Mouse (Mus musculus) midbrain, embryonic 15.5 days (tissue): ENCODE data around the gene Gm2663. TPM values are rescaled to one million over a fixed set of nuclear protein-coding genes. Genes with fewer than 3 reads are reported as not detected.
"Not testable (repeated sequence)": the region's sequence is repeated elsewhere in the genome, so short reads cannot be mapped to it uniquely, and the experiment has no call there.

Experiments
- ATAC-seq: fragments of 200-750 bp; cut with Nextera tagmentation; replicated peaks from 2 replicates; pipeline ENCODE4 v1.8.0; 2017; ENCODE audit warnings: moderate TSS enrichment
- H3K27ac ChIP-seq: fragments of 300-500 bp; sonication (generic); 2 replicates; pipeline ENCODE4 v1.5.1; 2015; ENCODE audit warnings: mild to moderate bottlenecking, inconsistent platforms
- H3K27me3 ChIP-seq: fragments of 300-500 bp; sonication (generic); replicated peaks from 2 replicates; pipeline ENCODE4 v1.6.1; 2015; ENCODE audit warnings: inconsistent platforms
- H3K36me3 ChIP-seq: fragments of 300-500 bp; sonication (generic); replicated peaks from 2 replicates; pipeline ENCODE4 v1.6.1; 2015; ENCODE audit warnings: inconsistent platforms
- H3K4me1 ChIP-seq: fragments of 300-500 bp; sonication (generic); 2 replicates; pipeline ENCODE4 v1.6.1; 2015; ENCODE audit warnings: inconsistent platforms
- H3K4me2 ChIP-seq: fragments of 300-500 bp; sonication (generic); 2 replicates; pipeline ENCODE4 v1.6.1; 2015; ENCODE audit warnings: inconsistent platforms, mild to moderate bottlenecking, moderate library complexity
- H3K4me3 ChIP-seq: fragments of 300-500 bp; sonication (generic); 2 replicates; pipeline ENCODE4 v1.5.1; 2015; ENCODE audit warnings: mild to moderate bottlenecking, inconsistent platforms
- H3K9ac ChIP-seq: fragments of 300-500 bp; sonication (generic); 2 replicates; pipeline ENCODE4 v1.6.1; 2015; ENCODE audit warnings: mild to moderate bottlenecking, inconsistent platforms
- H3K9me3 ChIP-seq: fragments of 300-500 bp; sonication (generic); 2 replicates; pipeline ENCODE4 v1.6.1; 2016; ENCODE audit warnings: inconsistent platforms
- whole genome bisulfite sequencing: fragments of 180-500 bp; shearing (Covaris S2); methylation state at CpG from one replicate; pipeline ENCODE4 v1.1.7; 2015; ENCODE audit warnings: mixed read lengths; 5-methylcytosine and 5-hydroxymethylcytosine counted together
- polyA plus RNA-seq: library from polyadenylated mRNA; unstranded; fragments of >200 nt; fragmentation: Nextera tagmentation; extraction: Ambion mirVana; gene quantifications from 2 replicates; pipeline ENCODE4 v1.2.1, GENCODE M21; 2015

Gene Gm2663
- not detected in 2 replicates for polyA plus RNA-seq

DNA sequence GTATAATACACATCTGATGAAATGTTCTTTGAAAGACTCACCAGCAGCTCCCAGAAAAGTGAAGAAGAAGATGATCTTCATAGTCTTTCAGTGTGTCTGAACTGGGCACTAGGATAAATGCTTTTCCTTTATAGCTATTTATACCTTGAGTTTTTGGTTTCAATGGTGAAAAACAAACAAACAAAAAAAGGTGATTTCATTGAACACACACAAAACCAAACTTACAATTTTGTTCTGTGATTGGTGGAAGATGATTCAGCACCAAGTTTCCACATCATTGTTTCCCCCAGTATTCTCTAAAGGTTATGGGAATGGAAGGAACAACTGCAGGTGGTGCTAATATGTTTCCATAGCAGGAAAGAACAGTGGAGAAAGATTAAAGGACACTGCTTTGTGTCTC is at the start of gene Gm2663:
Gene Gm2663 (minus strand): TSS at position 101 of the 400 bp plus-strand sequence.
- not testable (repeated sequence) for H3K4me2 ChIP-seq, H3K4me3 ChIP-seq

GRCm38 (mm10) chr6:41048602-41049001 is 49.3 kb upstream of the Gm2663 start:
- no peak for ATAC-seq
- WGBS, result 79% methylated on average over 1 of the region's 1 CpGs
- H3K4me3 ChIP-seq, result no peak overlapping the region
- no peak overlapping the region for H3K9ac ChIP-seq
- no peak overlapping the region for H3K27ac ChIP-seq
- no peaks in the 10 kb centered on the region for H3K36me3 ChIP-seq
- H3K27me3 ChIP-seq, result no peaks in the 10 kb centered on the region
- no peak overlapping the region for H3K4me2 ChIP-seq
- H3K4me1 ChIP-seq, result no peaks in the 10 kb centered on the region
- no peaks in the 10 kb centered on the region for H3K9me3 ChIP-seq

More for the DNA sequence above, at the start of gene Gm2663:
- not testable (repeated sequence) for H3K36me3 ChIP-seq, H3K9me3 ChIP-seq, ATAC-seq, H3K27me3 ChIP-seq, H3K4me1 ChIP-seq, H3K27ac ChIP-seq, H3K9ac ChIP-seq

- H3K9ac ChIP-seq, result no peak overlapping the region
- no peak overlapping the region for H3K4me3 ChIP-seq
- no peaks in the 10 kb centered on the region for H3K36me3 ChIP-seq
- no peak overlapping the region for H3K27ac ChIP-seq
- 71% methylated on average over 1 of the region's 1 CpGs for WGBS
- no peaks in the 10 kb centered on the region for H3K27me3 ChIP-seq
- ATAC-seq, result no peak
- no peaks in the 10 kb centered on the region for H3K9me3 ChIP-seq
- H3K4me2 ChIP-seq, result no peak overlapping the region
- no peaks in the 10 kb centered on the region for H3K4me1 ChIP-seq
These were observed 48.7 kb upstream of the Gm2663 start for GRCm38 (mm10) chr6:41047961-41048360.

DNA sequence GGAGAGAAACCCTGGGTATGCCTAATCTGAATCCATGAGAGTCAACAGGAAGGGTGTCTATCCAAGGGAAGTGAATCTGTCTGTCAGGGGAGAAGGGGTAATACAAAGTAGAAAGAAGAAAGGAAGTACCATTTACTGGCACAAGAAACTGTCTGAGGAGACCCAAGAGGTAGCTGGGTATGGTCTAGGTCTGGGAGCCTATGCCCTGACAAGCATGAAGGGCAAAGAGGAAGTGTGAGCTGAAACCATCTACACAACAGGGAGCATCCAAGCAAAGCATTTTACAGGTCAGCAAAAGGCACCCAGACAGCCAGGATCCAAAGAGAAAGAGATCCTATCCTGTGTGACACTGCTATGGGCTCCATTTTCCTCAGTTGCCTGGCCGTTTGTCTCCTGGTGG is 47.9 kb upstream of the Gm2663 start:
- H3K9ac ChIP-seq, result no peak overlapping the region
- no peak overlapping the region for H3K4me2 ChIP-seq
- H3K36me3 ChIP-seq, result no peaks in the 10 kb centered on the region
- 97% methylated on average over 1 of the region's 1 CpGs for WGBS
- H3K4me1 ChIP-seq, result no peaks in the 10 kb centered on the region
- no peak overlapping the region for H3K4me3 ChIP-seq
- no peak overlapping the region for H3K27ac ChIP-seq
- no peaks in the 10 kb centered on the region for H3K9me3 ChIP-seq
- no peaks in the 10 kb centered on the region for H3K27me3 ChIP-seq
- ATAC-seq, result no peak

GRCm38 (mm10) chr6:41046553-41046952 is 47.3 kb upstream of the Gm2663 start:
- WGBS, result 61% methylated on average over 2 of the region's 2 CpGs
- Histone ChIP-seq H3K9ac (no peak overlapping the region), H3K36me3 (no peaks in the 10 kb centered on the region), H3K4me2 (no peak overlapping the region), H3K27me3 (no peaks in the 10 kb centered on the region), H3K9me3 (no peaks in the 10 kb centered on the region), H3K4me1 (no peaks in the 10 kb centered on the region), H3K27ac (no peak overlapping the region), H3K4me3 (no peak overlapping the region)
- no peak for ATAC-seq

DNA sequence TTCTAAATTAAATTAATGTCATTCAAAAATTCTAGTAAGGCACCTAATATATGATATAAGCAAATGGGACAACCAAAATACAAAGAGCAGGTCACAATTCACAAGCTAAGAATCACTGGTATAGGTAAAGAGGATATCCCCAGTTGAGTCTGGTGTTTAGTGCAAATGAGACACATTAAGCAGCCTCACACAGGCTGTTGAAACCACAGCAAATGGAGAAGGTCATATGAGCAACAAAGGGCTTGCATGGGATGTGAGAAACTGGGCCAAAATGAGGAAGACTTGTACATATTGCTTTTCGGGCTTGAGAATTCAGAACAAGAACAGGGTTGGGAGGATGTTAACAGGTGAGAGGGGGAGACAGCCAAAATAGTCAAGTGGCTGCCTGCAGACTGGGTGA is 45.5 kb upstream of the Gm2663 start:
- H3K4me3 ChIP-seq, result no peak overlapping the region
- WGBS, result 95% methylated on average over 1 of the region's 1 CpGs
- H3K36me3 ChIP-seq, result no peaks in the 10 kb centered on the region
- H3K27me3 ChIP-seq, result no peaks in the 10 kb centered on the region
- no peak overlapping the region for H3K9ac ChIP-seq
- H3K4me2 ChIP-seq, result no peak overlapping the region
- no peak overlapping the region for H3K27ac ChIP-seq
- no peaks in the 10 kb centered on the region for H3K4me1 ChIP-seq
- no peaks in the 10 kb centered on the region for H3K9me3 ChIP-seq
- no peak for ATAC-seq

- no peaks in the 10 kb centered on the region for H3K9me3 ChIP-seq
- no peaks in the 10 kb centered on the region for H3K36me3 ChIP-seq
- H3K4me1 ChIP-seq, result no peaks in the 10 kb centered on the region
- H3K27ac ChIP-seq, result no peak overlapping the region
- 73% methylated on average over 1 of the region's 1 CpGs for WGBS
- H3K9ac ChIP-seq, result no peak overlapping the region
- no peaks in the 10 kb centered on the region for H3K27me3 ChIP-seq
- ATAC-seq, result no peak
- H3K4me2 ChIP-seq, result no peak overlapping the region
- H3K4me3 ChIP-seq, result no peak overlapping the region
These were observed 45.0 kb upstream of the Gm2663 start for GRCm38 (mm10) chr6:41044314-41044713.

GRCm38 (mm10) chr6:41035409-41035808 is 36.1 kb upstream of the Gm2663 start, which contains the start of gene 2210010C04Rik:
TSS of gene 2210010C04Rik (minus strand) at chr6:41035509.
- no peak for ATAC-seq
- Histone ChIP-seq H3K9ac (no peak within 1 kb of the TSS), H3K4me3 (no peak within 1 kb of the TSS), H3K36me3 (no peaks in the 10 kb centered on the region), H3K4me1 (no peaks in the 10 kb centered on the region), H3K27ac (no peak within 1 kb of the TSS), H3K9me3 (no peaks in the 10 kb centered on the region), H3K4me2 (no peak within 1 kb of the TSS), H3K27me3 (no peaks in the 10 kb centered on the region)

DNA sequence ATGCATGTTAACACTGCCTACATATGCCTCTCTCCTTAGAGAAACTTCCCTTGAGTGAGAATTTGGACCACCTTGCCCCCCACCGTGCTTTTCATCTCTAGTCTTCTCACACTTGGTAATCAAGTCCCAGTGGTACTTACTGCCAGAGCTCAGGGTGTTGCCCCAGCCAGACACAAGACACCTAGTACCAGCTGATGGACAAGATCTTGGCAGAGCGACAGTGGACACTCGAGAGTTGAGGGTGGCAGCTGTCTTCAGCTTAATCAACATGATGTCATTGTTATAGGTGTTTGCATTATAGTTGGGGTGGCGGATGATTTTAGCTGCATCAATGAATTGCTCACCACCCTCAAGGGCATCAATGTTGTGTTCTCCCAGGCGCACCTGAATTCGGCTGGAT is 33.5 kb upstream of the Gm2663 start:
- H3K27ac ChIP-seq, result no peak overlapping the region
- H3K27me3 ChIP-seq, result no peaks in the 10 kb centered on the region
- H3K4me3 ChIP-seq, result no peak overlapping the region
- no peaks in the 10 kb centered on the region for H3K9me3 ChIP-seq
- H3K4me1 ChIP-seq, result no peaks in the 10 kb centered on the region
- WGBS, result 82% methylated on average over 6 of the region's 6 CpGs
- H3K36me3 ChIP-seq, result no peaks in the 10 kb centered on the region
- ATAC-seq, result no peak
- no peak overlapping the region for H3K4me2 ChIP-seq
- H3K9ac ChIP-seq, result no peak overlapping the region

GRCm38 (mm10) chr6:41032231-41032630 is 33.0 kb upstream of the Gm2663 start:
- 81% methylated on average over 3 of the region's 3 CpGs for WGBS
- no peaks in the 10 kb centered on the region for H3K27me3 ChIP-seq
- H3K4me3 ChIP-seq, result no peak overlapping the region
- no peaks in the 10 kb centered on the region for H3K9me3 ChIP-seq
- no peak overlapping the region for H3K9ac ChIP-seq
- no peak overlapping the region for H3K27ac ChIP-seq
- ATAC-seq, result no peak
- H3K36me3 ChIP-seq, result no peaks in the 10 kb centered on the region
- H3K4me1 ChIP-seq, result no peaks in the 10 kb centered on the region
- H3K4me2 ChIP-seq, result no peak overlapping the region

GRCm38 (mm10) chr6:41030821-41031220 is 31.5 kb upstream of the Gm2663 start:
- H3K4me2 ChIP-seq, result no peak overlapping the region
- H3K27me3 ChIP-seq, result no peaks in the 10 kb centered on the region
- H3K4me3 ChIP-seq, result no peak overlapping the region
- H3K9me3 ChIP-seq, result no peaks in the 10 kb centered on the region
- no peak overlapping the region for H3K9ac ChIP-seq
- WGBS, result 88% methylated on average over 3 of the region's 3 CpGs
- H3K4me1 ChIP-seq, result no peaks in the 10 kb centered on the region
- no peak for ATAC-seq
- no peaks in the 10 kb centered on the region for H3K36me3 ChIP-seq
- H3K27ac ChIP-seq, result no peak overlapping the region

DNA sequence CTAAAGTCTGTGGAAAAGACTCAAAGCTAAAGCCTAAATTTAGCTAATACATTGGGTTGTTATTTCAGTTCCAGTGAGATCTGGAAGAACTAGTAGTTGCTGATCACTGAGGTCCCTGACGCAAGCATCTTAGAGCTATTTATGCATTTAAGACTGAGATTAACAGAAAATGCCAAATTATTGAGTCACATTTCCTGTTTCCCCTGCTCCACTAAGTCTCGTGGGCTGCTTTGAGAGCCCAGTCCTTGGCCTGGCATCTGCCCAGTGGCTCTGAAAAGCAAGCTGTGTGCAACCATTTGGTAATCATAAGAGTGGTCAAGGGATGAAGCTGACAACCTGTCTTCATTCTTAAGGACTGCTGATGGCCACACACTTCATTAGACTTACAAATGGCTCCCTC is 27.8 kb upstream of the Gm2663 start:
- Histone ChIP-seq H3K4me1 (no peaks in the 10 kb centered on the region), H3K27ac (no peak overlapping the region), H3K4me2 (no peak overlapping the region), H3K27me3 (no peaks in the 10 kb centered on the region), H3K9ac (no peak overlapping the region), H3K4me3 (no peak overlapping the region), H3K9me3 (no peaks in the 10 kb centered on the region), H3K36me3 (no peaks in the 10 kb centered on the region)
- WGBS, result 38% methylated on average over 2 of the region's 2 CpGs
- ATAC-seq, result no peak

DNA sequence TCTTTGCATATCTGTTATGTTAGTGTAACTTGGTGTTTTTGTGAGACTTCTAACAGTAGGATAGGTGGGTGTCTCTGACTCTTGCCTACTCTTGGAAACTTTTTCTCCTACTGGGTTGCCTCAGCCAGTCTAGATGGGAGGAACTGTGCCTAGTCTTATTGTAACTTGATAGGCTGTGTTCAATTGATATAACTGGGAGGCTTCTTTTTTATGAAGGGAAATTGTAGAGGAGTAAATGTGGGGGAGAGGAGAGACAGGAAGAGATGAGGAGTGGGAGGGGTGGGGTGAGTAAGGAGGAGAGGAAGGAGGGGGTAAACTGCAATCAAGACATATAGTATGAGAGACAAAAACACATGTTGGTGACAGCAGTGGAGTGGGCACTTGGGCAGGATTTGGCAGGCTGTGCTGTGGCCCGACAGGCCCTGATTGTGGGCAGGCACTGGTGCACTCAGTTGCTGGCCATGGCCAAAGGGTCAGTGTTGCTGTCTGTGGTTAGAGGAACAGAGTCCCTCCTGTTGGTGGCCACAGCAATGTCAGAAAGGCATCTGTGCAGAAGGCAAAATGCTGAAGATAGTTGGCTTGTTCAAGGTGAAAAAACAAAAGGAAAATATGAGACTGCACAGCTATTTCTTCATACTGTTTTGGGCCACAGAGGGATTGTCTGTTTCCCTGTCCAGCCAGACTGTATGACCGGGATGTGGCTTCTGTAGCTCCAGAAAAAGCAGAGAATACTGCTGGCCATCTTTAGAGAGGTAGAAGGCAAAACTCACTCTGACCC is 26.8 kb upstream of the Gm2663 start:
- Histone ChIP-seq H3K4me2 (no peak overlapping the region), H3K27ac (no peak overlapping the region), H3K4me3 (no peak overlapping the region), H3K4me1 (no peaks in the 10 kb centered on the region), H3K36me3 (no peaks in the 10 kb centered on the region), H3K9ac (no peak overlapping the region), H3K9me3 (no peaks in the 10 kb centered on the region), H3K27me3 (no peaks in the 10 kb centered on the region)
- 90% methylated on average over 2 of the region's 2 CpGs for WGBS
- no peak for ATAC-seq
